Mouse (Mus musculus): Measurements from ENCODE around the gene Nbas. TPM values are rescaled to one million over a fixed set of nuclear protein-coding genes. Genes with fewer than 3 reads are reported as not detected.

Nbas gene
- polyA plus RNA-seq, 1 experiment from 2014 or later = 17.0 TPM

- H3K9me3 ChIP-seq (replicated peaks; ENCODE audit: control insufficient read depth, low read length, poor library complexity, severe bottlenecking) = no peaks in the 10 kb centered on the region
- H3K4me2 ChIP-seq (ENCODE audit: low read length) = no peak overlapping the region
- no peak overlapping the region for H3K4me3 ChIP-seq (ENCODE audit: low read depth, low read length)
- H3K36me3 ChIP-seq (ENCODE audit: control insufficient read depth, insufficient read depth, low read length) = no peaks in the 10 kb centered on the region
- H3K27me3 ChIP-seq (ENCODE audit: control insufficient read depth, insufficient read depth, low read depth, low read length) = no peaks in the 10 kb centered on the region
- H3K27ac ChIP-seq (ENCODE audit: low read length) = no peak overlapping the region
- 0 out of 2 replicates have a peak, but pooled peaks cover 2% of the 10 kb centered on the region for H3K4me1 ChIP-seq (ENCODE audit: control insufficient read depth, insufficient read depth, low read length)
- H3K9ac ChIP-seq (ENCODE audit: low read depth, low read length) = no peak overlapping the region
- no peak for ATAC-seq
- 66% methylated on average over 4 of the region's 4 CpGs for WGBS
These were observed 307.8 kb downstream of the Nbas start for GRCm38 (mm10) chr12:13576761-13577160.

- ATAC-seq = no peak
- Histone ChIP-seq H3K27ac (ENCODE audit: low read length) (no peak overlapping the region), H3K9ac (ENCODE audit: low read depth, low read length) (no peak overlapping the region), H3K4me2 (ENCODE audit: low read length) (no peak overlapping the region), H3K36me3 (ENCODE audit: control insufficient read depth, insufficient read depth, low read length) (peaks cover 10% of the 10 kb centered on the region), H3K27me3 (ENCODE audit: control insufficient read depth, insufficient read depth, low read depth, low read length) (no peaks in the 10 kb centered on the region), H3K9me3 (replicated peaks; ENCODE audit: control insufficient read depth, low read length, poor library complexity, severe bottlenecking) (no peaks in the 10 kb centered on the region), H3K4me3 (ENCODE audit: low read depth, low read length) (no peak overlapping the region), H3K4me1 (ENCODE audit: control insufficient read depth, insufficient read depth, low read length) (0 out of 2 replicates have a peak, but pooled peaks cover 2% of the 10 kb centered on the region)
- WGBS = 100% methylated on average over 1 of the region's 1 CpGs
These were observed 311.9 kb downstream of the Nbas start for GRCm38 (mm10) chr12:13580796-13581195.

GRCm38 (mm10) chr12:13583386-13583785, 314.5 kb downstream of the Nbas start:
- Histone ChIP-seq H3K36me3 (ENCODE audit: control insufficient read depth, insufficient read depth, low read length) (peaks cover 10% of the 10 kb centered on the region), H3K9me3 (replicated peaks; ENCODE audit: control insufficient read depth, low read length, poor library complexity, severe bottlenecking) (no peaks in the 10 kb centered on the region), H3K4me2 (ENCODE audit: low read length) (no peak overlapping the region), H3K4me1 (ENCODE audit: control insufficient read depth, insufficient read depth, low read length) (no peaks in the 10 kb centered on the region), H3K27ac (ENCODE audit: low read length) (no peak overlapping the region), H3K4me3 (ENCODE audit: low read depth, low read length) (no peak overlapping the region), H3K27me3 (ENCODE audit: control insufficient read depth, insufficient read depth, low read depth, low read length) (no peaks in the 10 kb centered on the region), H3K9ac (ENCODE audit: low read depth, low read length) (no peak overlapping the region)
- WGBS = 93% methylated on average over 6 of the region's 6 CpGs
- no peak for ATAC-seq

- H3K4me1 ChIP-seq (ENCODE audit: control insufficient read depth, insufficient read depth, low read length) = no peaks in the 10 kb centered on the region
- no peak overlapping the region for H3K4me3 ChIP-seq (ENCODE audit: low read depth, low read length)
- peaks cover 10% of the 10 kb centered on the region for H3K36me3 ChIP-seq (ENCODE audit: control insufficient read depth, insufficient read depth, low read length)
- H3K9me3 ChIP-seq (replicated peaks; ENCODE audit: control insufficient read depth, low read length, poor library complexity, severe bottlenecking) = no peaks in the 10 kb centered on the region
- H3K27ac ChIP-seq (ENCODE audit: low read length) = peak overlapping the region; percentile 18; the same call in 1 of the 2 replicates
- no peak overlapping the region for H3K9ac ChIP-seq (ENCODE audit: low read depth, low read length)
- no peak overlapping the region for H3K4me2 ChIP-seq (ENCODE audit: low read length)
- no peaks in the 10 kb centered on the region for H3K27me3 ChIP-seq (ENCODE audit: control insufficient read depth, insufficient read depth, low read depth, low read length)
- 86% methylated on average over 6 of the region's 6 CpGs for WGBS
- peak; percentile 70; the same call in 1 of the 2 replicates for ATAC-seq
These were observed 316.7 kb downstream of the Nbas start for GRCm38 (mm10) chr12:13585527-13586156.

- Histone ChIP-seq H3K9ac (ENCODE audit: low read depth, low read length) (no peak overlapping the region), H3K9me3 (replicated peaks; ENCODE audit: control insufficient read depth, low read length, poor library complexity, severe bottlenecking) (no peaks in the 10 kb centered on the region), H3K36me3 (ENCODE audit: control insufficient read depth, insufficient read depth, low read length) (peaks cover 10% of the 10 kb centered on the region), H3K27ac (ENCODE audit: low read length) (no peak overlapping the region), H3K4me3 (ENCODE audit: low read depth, low read length) (no peak overlapping the region), H3K4me1 (ENCODE audit: control insufficient read depth, insufficient read depth, low read length) (no peaks in the 10 kb centered on the region), H3K27me3 (ENCODE audit: control insufficient read depth, insufficient read depth, low read depth, low read length) (no peaks in the 10 kb centered on the region), H3K4me2 (ENCODE audit: low read length) (no peak overlapping the region)
- WGBS = 92% methylated on average over 4 of the region's 4 CpGs
- no peak for ATAC-seq
These were observed 318.7 kb downstream of the Nbas start for GRCm38 (mm10) chr12:13587675-13588074.

GRCm38 (mm10) chr12:13589021-13589420, 320.1 kb downstream of the Nbas start:
- Histone ChIP-seq H3K4me3 (ENCODE audit: low read depth, low read length) (no peak overlapping the region), H3K36me3 (ENCODE audit: control insufficient read depth, insufficient read depth, low read length) (peaks cover 2% of the 10 kb centered on the region), H3K27me3 (ENCODE audit: control insufficient read depth, insufficient read depth, low read depth, low read length) (no peaks in the 10 kb centered on the region), H3K4me2 (ENCODE audit: low read length) (no peak overlapping the region), H3K27ac (ENCODE audit: low read length) (no peak overlapping the region), H3K9ac (ENCODE audit: low read depth, low read length) (no peak overlapping the region), H3K4me1 (ENCODE audit: control insufficient read depth, insufficient read depth, low read length) (no peaks in the 10 kb centered on the region), H3K9me3 (replicated peaks; ENCODE audit: control insufficient read depth, low read length, poor library complexity, severe bottlenecking) (no peaks in the 10 kb centered on the region)
- WGBS = 93% methylated on average over 5 of the region's 5 CpGs
- ATAC-seq = no peak

- peak; percentile 87 for ATAC-seq
- Histone ChIP-seq H3K9ac (ENCODE audit: low read depth, low read length) (no peak overlapping the region), H3K4me2 (ENCODE audit: low read length) (no peak overlapping the region), H3K4me3 (ENCODE audit: low read depth, low read length) (no peak overlapping the region), H3K36me3 (ENCODE audit: control insufficient read depth, insufficient read depth, low read length) (no peaks in the 10 kb centered on the region), H3K4me1 (ENCODE audit: control insufficient read depth, insufficient read depth, low read length) (peaks cover 6% of the 10 kb centered on the region; the same call in 1 of the 2 replicates), H3K9me3 (replicated peaks; ENCODE audit: control insufficient read depth, low read length, poor library complexity, severe bottlenecking) (no peaks in the 10 kb centered on the region), H3K27me3 (ENCODE audit: control insufficient read depth, insufficient read depth, low read depth, low read length) (no peaks in the 10 kb centered on the region), H3K27ac (ENCODE audit: low read length) (no peak overlapping the region)
- WGBS = 55% methylated on average over 9 of the region's 9 CpGs
These were observed 326.0 kb downstream of the Nbas start for GRCm38 (mm10) chr12:13594746-13595469.

GRCm38 (mm10) chr12:13597026-13597425, 328.1 kb downstream of the Nbas start:
- Histone ChIP-seq H3K4me1 (ENCODE audit: control insufficient read depth, insufficient read depth, low read length) (peaks cover 6% of the 10 kb centered on the region; the same call in 1 of the 2 replicates), H3K4me2 (ENCODE audit: low read length) (no peak overlapping the region), H3K27me3 (ENCODE audit: control insufficient read depth, insufficient read depth, low read depth, low read length) (no peaks in the 10 kb centered on the region), H3K9ac (ENCODE audit: low read depth, low read length) (no peak overlapping the region), H3K36me3 (ENCODE audit: control insufficient read depth, insufficient read depth, low read length) (no peaks in the 10 kb centered on the region), H3K27ac (ENCODE audit: low read length) (no peak overlapping the region), H3K4me3 (ENCODE audit: low read depth, low read length) (no peak overlapping the region), H3K9me3 (replicated peaks; ENCODE audit: control insufficient read depth, low read length, poor library complexity, severe bottlenecking) (no peaks in the 10 kb centered on the region)
- ATAC-seq = no peak
- WGBS = 74% methylated on average over 2 of the region's 2 CpGs

- Histone ChIP-seq H3K9ac (ENCODE audit: low read depth, low read length) (no peak overlapping the region), H3K4me3 (ENCODE audit: low read depth, low read length) (no peak overlapping the region), H3K4me2 (ENCODE audit: low read length) (no peak overlapping the region), H3K36me3 (ENCODE audit: control insufficient read depth, insufficient read depth, low read length) (no peaks in the 10 kb centered on the region), H3K27ac (ENCODE audit: low read length) (no peak overlapping the region), H3K4me1 (ENCODE audit: control insufficient read depth, insufficient read depth, low read length) (peaks cover 6% of the 10 kb centered on the region; the same call in 1 of the 2 replicates), H3K9me3 (replicated peaks; ENCODE audit: control insufficient read depth, low read length, poor library complexity, severe bottlenecking) (no peaks in the 10 kb centered on the region), H3K27me3 (ENCODE audit: control insufficient read depth, insufficient read depth, low read depth, low read length) (no peaks in the 10 kb centered on the region)
- ATAC-seq = no peak
- 78% methylated on average over 4 of the region's 4 CpGs for WGBS
These were observed 329.6 kb downstream of the Nbas start for GRCm38 (mm10) chr12:13598545-13598944.

Data from midbrain, embryonic 16.5 days (tissue).